Mouse (Mus musculus): Measurements from ENCODE around the gene Top3a.
A peak's percentile ranks its signal among the peaks of the same experiment; 100 is the strongest.

The Top3a gene

DNA sequence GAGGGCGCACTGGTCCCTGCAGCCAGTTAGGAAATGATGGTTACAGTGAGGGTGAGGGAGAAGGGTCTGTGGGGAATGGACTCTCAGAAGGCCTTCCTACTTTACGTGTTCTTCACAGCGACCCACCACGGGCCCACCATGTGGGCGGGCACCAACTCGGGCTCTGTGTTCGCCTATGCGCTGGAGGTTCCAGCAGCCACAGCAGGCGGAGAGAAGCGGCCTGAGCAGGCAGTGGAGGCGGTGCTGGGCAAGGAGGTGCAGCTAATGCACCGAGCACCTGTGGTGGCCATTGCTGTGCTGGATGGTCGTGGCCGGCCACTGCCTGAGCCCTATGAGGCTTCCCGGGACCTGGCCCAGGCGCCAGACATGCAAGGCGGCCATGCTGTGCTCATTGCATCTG is 65.9 kb downstream of the Top3a start:
- no peak for DNase-seq (ENCODE audit: low read depth)

DNA sequence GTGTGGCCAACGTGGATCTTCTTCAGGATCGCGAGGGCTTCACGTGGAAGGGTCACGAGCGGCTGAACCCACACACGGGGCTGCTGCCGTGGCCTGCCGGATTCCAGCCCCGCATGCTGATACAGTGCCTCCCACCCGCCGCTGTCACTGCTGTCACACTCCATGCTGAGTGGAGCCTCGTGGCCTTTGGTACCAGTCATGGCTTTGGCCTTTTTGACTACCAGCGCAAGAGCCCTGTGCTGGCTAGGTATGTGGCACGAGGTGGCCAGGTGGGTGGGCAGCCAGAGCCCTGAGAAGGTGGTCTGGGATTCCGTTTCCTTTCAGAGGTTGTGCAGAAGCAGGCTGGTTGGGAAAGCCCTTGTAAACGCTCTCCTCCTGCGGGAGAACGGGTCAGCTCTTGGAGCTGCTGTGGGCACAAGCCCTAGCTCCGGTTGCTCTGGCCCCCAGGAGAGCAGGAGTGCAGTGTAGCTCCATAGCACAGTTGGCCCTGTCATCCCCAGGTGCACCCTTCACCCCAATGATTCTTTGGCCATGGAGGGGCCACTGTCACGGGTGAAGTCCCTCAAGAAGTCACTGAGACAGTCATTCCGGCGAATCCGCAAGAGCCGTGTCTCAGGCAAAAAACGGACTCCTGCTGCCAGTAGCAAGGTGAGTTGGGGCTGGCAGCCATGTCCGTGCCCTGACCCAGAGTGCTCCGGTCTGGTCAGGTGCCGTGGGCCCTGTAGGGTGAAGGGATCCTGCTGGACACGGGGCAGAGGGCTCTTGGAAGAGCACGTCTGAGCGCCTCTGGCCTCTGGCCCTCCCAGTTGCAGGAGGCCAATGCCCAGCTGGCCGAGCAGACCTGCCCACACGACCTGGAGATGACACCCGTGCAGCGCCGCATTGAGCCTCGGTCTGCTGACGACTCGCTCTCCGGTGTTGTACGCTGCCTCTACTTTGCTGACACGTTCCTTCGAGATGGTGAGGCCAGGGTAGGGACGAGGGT is 67.4 kb downstream of the Top3a start:
- no peak for DNase-seq (ENCODE audit: low read depth)

DNA sequence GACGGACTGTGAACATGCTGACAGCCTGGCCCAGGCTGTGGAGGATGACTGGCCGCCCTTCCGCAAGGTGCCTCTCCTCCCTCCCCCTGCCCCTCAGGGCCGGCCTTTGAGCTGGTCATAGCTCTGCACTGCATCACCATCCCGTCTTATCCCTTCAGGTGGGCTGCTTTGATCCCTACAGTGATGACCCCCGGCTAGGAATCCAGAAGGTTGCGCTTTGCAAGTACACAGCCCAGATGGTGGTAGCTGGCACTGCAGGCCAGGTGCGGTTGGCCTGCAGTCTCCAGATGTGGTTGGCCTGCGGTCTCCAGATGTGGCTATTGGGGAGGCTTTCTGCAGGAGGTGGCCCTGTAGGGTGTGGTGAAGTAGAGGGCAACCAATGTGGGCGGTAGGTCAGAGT is 68.5 kb downstream of the Top3a start:
- no peak for DNase-seq (ENCODE audit: low read depth)

DNA sequence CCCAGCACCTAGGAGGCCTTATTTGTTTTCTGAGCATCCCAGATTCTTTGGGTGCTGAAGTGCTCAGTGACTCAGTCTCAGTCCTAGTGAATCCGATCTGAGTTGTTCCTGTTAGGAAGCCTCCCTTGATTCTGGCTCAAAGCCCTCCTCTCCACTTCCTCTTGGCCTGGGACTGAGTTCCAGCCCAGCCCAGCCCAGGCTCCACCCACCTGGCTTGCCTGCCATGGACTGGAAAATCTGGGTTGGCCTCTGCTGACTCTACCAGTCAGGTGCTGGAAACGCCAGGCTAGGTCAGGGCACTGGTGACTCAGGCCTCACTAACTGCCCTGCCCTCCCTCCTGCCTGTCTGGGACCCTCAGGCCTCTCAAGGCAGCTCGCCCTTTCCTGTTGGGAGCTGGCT is 69.5 kb downstream of the Top3a start:
- DNase-seq (ENCODE audit: low read depth), result peak; percentile 97

DNA sequence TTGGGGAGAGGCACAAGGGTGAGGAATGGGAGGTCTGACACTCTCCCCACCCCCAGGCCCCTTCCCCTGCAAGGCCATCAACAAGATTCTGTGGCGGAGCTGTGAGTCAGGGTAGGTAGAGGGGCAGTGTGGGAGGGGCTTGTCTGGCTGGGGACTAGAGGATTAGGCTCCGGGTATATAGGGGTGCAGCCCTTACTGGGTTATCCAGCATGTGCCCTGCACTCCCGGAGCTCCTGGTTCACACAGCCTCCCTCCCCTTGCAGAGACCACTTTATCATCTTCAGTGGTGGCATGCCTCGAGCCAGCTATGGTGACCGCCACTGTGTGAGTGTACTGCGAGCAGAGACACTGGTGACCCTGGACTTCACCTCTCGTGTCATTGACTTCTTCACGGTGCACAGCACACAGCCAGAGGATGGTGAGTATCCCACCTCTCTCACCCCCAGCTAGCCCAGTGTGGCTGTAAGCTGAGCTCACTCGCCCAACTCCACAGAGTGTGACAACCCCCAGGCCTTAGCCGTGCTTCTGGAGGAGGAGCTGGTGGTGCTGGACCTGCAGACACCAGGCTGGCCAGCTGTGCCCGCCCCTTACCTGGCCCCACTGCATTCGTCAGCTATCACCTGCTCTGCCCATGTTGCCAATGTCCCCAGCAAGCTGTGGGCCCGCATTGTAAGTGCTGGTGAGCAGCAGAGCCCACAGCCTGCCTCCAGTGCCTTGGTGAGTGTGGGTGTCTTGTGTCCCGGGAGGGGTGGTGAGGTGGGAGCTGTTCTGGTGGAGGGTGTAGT is 70.3 kb downstream of the Top3a start:
- DNase-seq (ENCODE audit: low read depth), result no peak

DNA sequence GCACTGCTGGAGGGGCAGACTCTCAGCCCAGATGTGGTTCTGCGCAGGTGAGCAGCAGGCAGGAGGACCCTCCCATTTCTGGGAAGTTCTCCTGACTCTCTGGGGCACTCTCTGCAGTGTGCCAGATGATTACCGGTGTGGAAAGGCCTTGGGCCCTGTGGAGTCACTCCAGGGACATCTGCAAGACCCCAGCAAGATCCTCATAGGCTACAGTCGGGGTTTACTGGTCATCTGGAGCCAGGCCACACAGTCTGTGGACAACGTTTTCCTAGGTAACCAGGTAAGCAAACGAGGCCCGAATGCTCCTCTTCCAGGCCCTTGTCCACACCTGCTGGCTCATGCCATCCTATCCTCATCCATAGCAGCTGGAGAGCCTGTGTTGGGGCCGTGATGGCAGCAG is 71.1 kb downstream of the Top3a start:
- no peak for DNase-seq (ENCODE audit: low read depth)

DNA sequence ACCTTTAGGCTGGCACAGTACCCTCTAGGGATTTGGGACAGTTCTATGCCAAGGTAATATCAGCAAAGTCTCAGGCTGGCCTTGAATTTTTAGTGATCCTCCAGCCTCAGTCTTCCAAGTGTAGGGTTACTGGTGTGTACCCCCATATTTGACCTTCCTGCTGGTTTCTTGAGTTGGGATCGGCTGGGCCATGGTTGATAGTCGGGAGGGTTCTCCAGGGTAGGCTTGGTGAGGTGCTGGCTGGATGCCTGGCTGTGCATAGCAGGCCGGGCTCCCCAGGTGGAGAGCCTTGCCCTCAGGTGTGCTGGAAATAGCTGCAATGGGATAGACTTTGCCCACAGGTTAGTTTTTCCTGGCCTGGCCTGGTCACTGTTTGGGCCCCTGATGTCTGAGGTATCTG is 71.9 kb downstream of the Top3a start:
- DNase-seq (ENCODE audit: low read depth), result no peak

DNA sequence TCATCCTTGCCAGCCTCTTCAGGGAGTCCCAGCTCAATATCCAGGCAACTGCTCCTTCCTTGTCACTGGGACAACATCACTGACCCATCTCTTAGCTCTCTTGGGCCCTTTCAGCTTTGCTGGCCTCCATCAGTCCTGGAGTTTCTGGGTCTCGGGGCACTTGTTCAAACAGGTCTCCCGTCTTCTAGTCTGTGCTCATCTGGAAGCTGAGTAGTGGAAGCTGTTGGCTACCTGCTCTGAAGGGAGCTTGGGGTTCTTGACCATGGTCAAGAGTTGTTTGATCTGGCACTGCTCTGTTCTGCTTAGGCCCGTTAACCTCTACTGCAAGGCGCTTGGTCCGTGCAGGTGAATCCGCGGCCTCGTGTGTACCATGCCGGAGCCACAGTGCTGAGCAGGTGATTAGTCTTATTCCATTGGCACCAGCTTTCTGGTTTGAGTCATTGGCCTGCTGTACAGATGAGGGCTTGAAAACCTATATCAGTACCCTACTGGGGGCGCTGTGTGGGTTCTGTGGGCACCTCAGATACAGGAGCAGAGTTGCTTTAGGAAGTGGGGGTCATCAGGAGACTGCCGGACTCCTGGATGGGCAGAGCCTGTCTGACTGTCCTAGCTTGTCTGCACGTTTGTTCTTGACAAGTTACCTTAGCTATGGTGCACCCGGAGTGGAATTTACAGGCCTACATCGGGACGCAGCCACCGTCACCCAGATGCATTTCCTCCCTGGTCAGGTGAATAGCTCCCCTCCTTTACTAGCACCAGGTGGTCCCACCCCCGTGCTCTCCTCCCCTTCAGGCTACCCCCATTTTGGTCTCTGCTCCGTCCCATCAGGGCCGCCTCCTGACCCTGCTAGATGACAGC is 72.9 kb downstream of the Top3a start:
- DNase-seq (ENCODE audit: low read depth), result no peak

DNA sequence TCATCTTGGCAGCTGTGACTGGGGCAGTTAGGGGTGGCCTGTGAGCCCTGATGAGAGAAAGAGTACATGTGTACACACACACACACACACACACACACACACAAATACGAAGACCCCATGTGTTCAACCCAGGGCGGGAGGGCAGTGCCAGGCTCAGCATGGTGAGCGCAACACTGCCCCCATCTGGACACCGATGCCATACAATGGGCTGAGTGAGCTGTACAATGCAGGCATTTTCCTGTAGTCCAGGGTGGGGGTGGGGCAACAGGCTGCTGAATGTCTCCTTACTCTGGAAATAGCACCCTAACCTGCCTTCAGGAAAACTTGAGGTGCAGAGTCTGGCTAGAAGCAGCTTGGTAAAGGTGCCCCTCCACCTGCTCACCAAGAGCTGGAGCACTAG is 74.0 kb downstream of the Top3a start:
- peak; percentile 75 for DNase-seq (ENCODE audit: low read depth)

DNA sequence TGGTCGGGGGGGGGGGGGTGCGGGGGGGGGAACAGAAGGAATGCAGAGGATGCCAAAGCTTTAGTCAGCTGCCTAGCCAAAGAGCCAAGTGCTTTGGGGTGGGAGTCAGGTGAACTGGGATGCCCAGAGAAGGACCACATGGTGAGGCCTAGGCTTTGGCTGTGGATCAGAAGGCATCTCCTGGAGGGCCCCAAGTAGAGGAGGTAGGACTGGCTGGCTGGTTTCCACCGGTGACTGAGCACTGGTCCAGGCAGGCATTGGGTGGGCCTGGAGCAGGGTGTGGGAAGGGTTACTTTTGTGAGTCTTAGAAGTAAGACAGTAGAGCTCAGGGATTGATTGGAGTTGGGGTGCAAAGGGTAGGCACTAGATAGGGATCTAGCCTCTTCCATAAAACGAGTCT is 75.6 kb downstream of the Top3a start:
- no peak for DNase-seq (ENCODE audit: low read depth)

DNA sequence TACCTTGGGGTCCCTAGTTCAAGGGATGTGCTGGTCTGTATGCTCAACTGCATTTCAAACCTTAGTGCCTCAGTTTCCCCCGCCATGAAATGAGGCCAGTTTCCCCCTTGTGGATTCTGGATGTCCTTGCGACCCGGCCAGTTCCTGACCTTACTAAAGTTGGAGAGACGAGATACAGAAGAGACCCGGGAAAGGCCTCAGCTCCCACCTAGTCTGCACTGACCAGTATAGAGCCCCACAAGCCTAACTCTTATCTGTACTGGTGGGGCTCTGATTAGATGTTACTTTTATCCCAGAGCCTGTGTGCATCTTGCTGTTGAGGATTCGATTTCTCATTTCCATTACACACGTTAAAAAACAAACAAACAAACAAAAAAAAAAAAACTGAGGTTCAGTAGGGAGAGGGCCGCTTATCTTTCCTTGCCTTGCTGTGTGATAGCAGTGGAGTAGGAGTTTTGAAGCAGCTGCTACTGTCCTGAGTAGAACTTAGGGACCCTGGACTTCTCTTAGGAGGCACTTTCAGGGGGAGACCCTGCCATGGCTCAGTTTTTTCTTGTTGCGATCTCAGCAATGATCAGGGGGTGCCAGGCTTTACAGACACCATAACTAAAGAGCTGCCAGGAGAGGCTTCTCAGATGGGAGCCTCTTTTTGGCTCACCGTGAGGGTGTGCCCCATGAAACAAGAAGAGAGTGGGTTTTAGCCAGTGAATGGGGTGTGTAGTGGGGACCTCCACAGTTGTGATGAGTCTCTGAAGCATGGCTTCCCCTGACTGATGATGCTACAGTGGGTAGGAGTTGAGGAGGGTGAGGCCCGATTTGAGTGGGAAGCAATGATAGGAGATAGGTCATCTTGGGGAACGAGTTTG is 76.6 kb downstream of the Top3a start:
- DNase-seq (ENCODE audit: low read depth), result no peak

DNA sequence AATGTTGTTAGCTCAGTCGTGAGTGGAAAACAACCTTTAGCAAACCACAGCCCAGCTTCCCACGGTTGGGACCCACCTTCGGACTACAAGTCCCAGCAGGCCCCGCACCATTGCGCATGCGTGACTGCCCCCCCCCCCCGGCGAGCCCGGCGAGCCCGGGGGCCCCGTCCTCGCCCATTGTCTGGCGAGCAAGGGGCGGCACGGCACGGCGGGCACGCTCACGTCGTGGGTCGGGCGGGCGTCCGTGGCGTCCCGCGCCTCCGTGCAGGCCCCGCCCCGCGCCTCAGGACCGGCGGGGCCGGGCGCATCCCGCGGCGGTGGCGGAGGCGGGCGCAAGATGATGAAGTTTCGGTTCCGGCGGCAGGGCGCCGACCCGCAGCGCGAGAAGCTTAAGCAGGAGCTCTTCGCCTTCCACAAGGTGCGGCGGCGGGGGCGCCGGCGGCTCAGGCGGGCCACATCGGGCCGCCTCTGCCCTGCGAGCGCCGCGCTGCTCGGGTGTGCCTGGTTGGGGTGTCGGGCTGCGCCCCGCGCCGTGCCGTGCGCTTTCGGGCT is 77.6 kb downstream of the Top3a start, which contains the start of gene Llgl1:
Gene Llgl1 (plus strand): TSS at position 200 of the 552 bp plus-strand sequence.
- DNase-seq (ENCODE audit: low read depth), result peak; percentile 95

DNA sequence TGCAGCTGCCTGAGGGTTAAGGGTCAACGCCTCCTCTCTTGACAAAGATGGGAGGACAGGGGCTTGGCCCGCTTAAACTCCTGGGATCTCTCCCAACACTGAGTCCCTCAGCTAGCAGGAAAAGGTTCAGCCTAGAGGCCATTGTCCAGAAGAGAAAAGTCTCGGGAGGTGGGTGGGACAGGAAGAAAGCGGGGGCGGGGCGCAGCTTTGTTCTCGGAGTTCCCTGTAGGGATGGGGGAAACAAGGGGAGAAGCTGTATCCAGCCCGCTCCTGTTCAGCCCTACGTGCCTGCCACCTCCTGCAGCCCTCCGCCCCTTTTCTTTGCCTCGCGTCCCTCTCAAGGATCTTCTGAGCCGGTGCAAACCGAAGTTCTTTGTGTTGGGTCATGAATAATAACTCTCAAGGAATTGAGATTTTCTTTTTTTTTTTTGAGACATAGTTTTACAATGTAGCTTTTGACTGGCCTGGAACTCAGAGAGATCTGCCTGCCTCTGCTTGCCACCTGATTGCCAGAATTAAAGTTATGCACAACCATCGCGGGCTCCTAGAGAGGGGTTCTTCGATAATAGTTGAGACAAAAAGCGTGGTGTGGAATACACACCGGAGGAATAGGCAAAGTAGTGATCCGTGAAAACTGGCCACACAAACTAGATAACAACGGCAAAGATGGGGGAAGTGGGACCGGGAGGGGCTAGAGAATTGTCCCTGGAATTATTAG is 78.2 kb downstream of the Top3a start:
- DNase-seq (ENCODE audit: low read depth), result peak; percentile 75

DNA sequence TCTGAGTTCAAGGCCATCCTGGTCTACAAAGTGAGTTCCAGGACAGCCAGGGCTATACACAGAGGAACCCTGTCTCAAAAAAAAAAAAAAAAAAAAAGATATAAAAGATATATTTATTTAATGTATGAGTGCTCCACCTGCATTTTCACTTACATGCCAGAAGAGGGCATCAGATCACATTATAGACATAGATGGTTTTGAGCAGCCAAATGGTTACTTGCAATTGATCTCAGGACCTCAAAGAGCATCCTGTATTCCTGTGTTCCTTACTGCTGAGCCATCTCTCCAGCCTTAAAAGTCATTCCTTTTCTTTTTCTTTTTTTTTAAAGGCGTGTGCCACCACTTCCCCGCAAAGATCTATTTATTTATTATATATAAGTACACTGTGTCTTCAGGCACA is 79.6 kb downstream of the Top3a start:
- peak; percentile 68 for DNase-seq (ENCODE audit: low read depth)

DNA sequence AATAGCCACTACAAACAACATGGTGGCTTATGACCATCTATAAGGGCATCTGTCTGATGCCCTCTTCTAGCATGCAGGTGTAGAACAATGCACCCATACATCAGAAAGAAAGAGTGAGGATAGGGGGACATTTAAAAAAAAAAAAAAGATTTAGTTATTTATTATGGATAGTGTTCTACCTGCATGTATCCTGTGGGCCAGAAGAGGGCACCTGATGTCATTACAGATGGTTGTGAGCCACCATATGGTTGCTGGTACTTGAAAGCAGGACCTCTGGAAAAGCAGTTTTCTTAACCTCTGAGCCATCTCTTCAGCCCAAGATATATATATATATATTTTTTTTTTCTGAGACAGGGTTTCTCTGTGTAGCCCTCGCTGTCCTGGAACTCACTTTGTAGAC is 81.0 kb downstream of the Top3a start:
- DNase-seq (ENCODE audit: low read depth), result no peak

All from NIH3T3 (cell line).